Mouse (Mus musculus): ENCODE measurements around the gene Bzw1. TPM values are rescaled to one million over a fixed set of nuclear protein-coding genes. Genes with fewer than 3 reads are reported as not detected.

Bzw1 gene
- polyA plus RNA-seq, 2 experiments, result 112 to 350 TPM

- Histone ChIP-seq H3K9ac (ENCODE audit: low read depth, low read length, severe bottlenecking) (peak overlapping the region; percentile 97), H3K4me2 (replicated peaks; ENCODE audit: low read depth, low read length, severe bottlenecking) (peak overlapping the region; percentile 69), H3K27ac (replicated peaks; ENCODE audit: low read depth, low read length) (peak overlapping the region; percentile 99), H3K9me3 (ENCODE audit: control insufficient read depth, low read length) (no peaks in the 10 kb centered on the region), H3K4me1 (ENCODE audit: control insufficient read depth, insufficient read depth, low read length) (peaks cover 9% of the 10 kb centered on the region), H3K4me3 (replicated peaks; ENCODE audit: low read length) (peak overlapping the region; percentile 84), H3K27me3 (ENCODE audit: control insufficient read depth, insufficient read depth, low read length) (no peaks in the 10 kb centered on the region), H3K36me3 (ENCODE audit: control insufficient read depth, insufficient read depth, low read length) (peaks cover 20% of the 10 kb centered on the region)
- no peak for DNase-seq (ENCODE audit: low spot score)
- TF ChIP-seq POLR2A (IDR thresholded peaks at IDR 0.05; ENCODE audit: borderline replicate concordance, extremely low read depth, insufficient read depth, insufficient read length), result no peak
- 38% methylated on average over 19 of the region's 19 CpGs for WGBS
- ATAC-seq (ENCODE audit: low FRiP score, low read depth), result no peak
Measured at GRCm38 (mm10) chr1:58391421-58392267, 1.1 kb upstream of the Bzw1 start.

GRCm38 (mm10) chr1:58392268-58392651 lies 438 bp upstream of the Bzw1 start:
- under 1% methylated on average over 16 of the region's 16 CpGs for WGBS
- Histone ChIP-seq H3K4me1 (ENCODE audit: control insufficient read depth, insufficient read depth, low read length) (peaks cover 9% of the 10 kb centered on the region), H3K27ac (replicated peaks; ENCODE audit: low read depth, low read length) (peak overlapping the region; percentile 99), H3K4me2 (replicated peaks; ENCODE audit: low read depth, low read length, severe bottlenecking) (peak overlapping the region; percentile 69), H3K9ac (ENCODE audit: low read depth, low read length, severe bottlenecking) (peak overlapping the region; percentile 97), H3K4me3 (replicated peaks; ENCODE audit: low read length) (peak overlapping the region; percentile 84), H3K9me3 (ENCODE audit: control insufficient read depth, low read length) (no peaks in the 10 kb centered on the region), H3K36me3 (ENCODE audit: control insufficient read depth, insufficient read depth, low read length) (peaks cover 26% of the 10 kb centered on the region), H3K27me3 (ENCODE audit: control insufficient read depth, insufficient read depth, low read length) (no peaks in the 10 kb centered on the region)
- TF ChIP-seq POLR2A (IDR thresholded peaks at IDR 0.05; ENCODE audit: borderline replicate concordance, extremely low read depth, insufficient read depth, insufficient read length), result no peak
- DNase-seq (ENCODE audit: low spot score) (peak; percentile 34), ATAC-seq (ENCODE audit: low FRiP score, low read depth) (no peak; the same call in 1 of the 2 replicates)

GRCm38 (mm10) chr1:58393284-58394195 lies 842 bp downstream of the Bzw1 start:
- peaks cover 39% of the 10 kb centered on the region for H3K36me3 ChIP-seq (ENCODE audit: control insufficient read depth, insufficient read depth, low read length)
- peak overlapping the region; percentile 84 for H3K4me3 ChIP-seq (replicated peaks; ENCODE audit: low read length)
- DNase-seq (ENCODE audit: low spot score) (no peak), ATAC-seq (ENCODE audit: low FRiP score, low read depth) (peak; percentile 37)
- H3K9me3 ChIP-seq (ENCODE audit: control insufficient read depth, low read length), result no peaks in the 10 kb centered on the region
- peaks cover 9% of the 10 kb centered on the region for H3K4me1 ChIP-seq (ENCODE audit: control insufficient read depth, insufficient read depth, low read length)
- no peak for TF ChIP-seq POLR2A (IDR thresholded peaks at IDR 0.05; ENCODE audit: borderline replicate concordance, extremely low read depth, insufficient read depth, insufficient read length)
- H3K27ac ChIP-seq (replicated peaks; ENCODE audit: low read depth, low read length), result peak overlapping the region; percentile 99
- H3K9ac ChIP-seq (ENCODE audit: low read depth, low read length, severe bottlenecking), result peak overlapping the region; percentile 97
- peak overlapping the region; percentile 76 for H3K4me2 ChIP-seq (replicated peaks; ENCODE audit: low read depth, low read length, severe bottlenecking)
- 1% methylated on average over 30 of the region's 90 CpGs for WGBS
- no peaks in the 10 kb centered on the region for H3K27me3 ChIP-seq (ENCODE audit: control insufficient read depth, insufficient read depth, low read length)

GRCm38 (mm10) chr1:58395341-58395740 lies 2.6 kb downstream of the Bzw1 start:
- DNase-seq (ENCODE audit: low spot score), result no peak
- Histone ChIP-seq H3K4me2 (replicated peaks; ENCODE audit: low read depth, low read length, severe bottlenecking) (no peak overlapping the region), H3K36me3 (ENCODE audit: control insufficient read depth, insufficient read depth, low read length) (peaks cover 56% of the 10 kb centered on the region), H3K9me3 (ENCODE audit: control insufficient read depth, low read length) (no peaks in the 10 kb centered on the region), H3K4me3 (replicated peaks; ENCODE audit: low read length) (no peak overlapping the region), H3K9ac (ENCODE audit: low read depth, low read length, severe bottlenecking) (no peak overlapping the region), H3K27me3 (ENCODE audit: control insufficient read depth, insufficient read depth, low read length) (no peaks in the 10 kb centered on the region), H3K4me1 (ENCODE audit: control insufficient read depth, insufficient read depth, low read length) (peaks cover 9% of the 10 kb centered on the region), H3K27ac (replicated peaks; ENCODE audit: low read depth, low read length) (no peak overlapping the region)
- no peak for ATAC-seq (ENCODE audit: low FRiP score, low read depth)
- WGBS, result 90% methylated on average over 3 of the region's 3 CpGs
- no peak for TF ChIP-seq POLR2A (IDR thresholded peaks at IDR 0.05; ENCODE audit: borderline replicate concordance, extremely low read depth, insufficient read depth, insufficient read length)

- Histone ChIP-seq H3K4me1 (ENCODE audit: control insufficient read depth, insufficient read depth, low read length) (peaks cover 7% of the 10 kb centered on the region), H3K27ac (replicated peaks; ENCODE audit: low read depth, low read length) (no peak overlapping the region), H3K9ac (ENCODE audit: low read depth, low read length, severe bottlenecking) (no peak overlapping the region), H3K4me2 (replicated peaks; ENCODE audit: low read depth, low read length, severe bottlenecking) (no peak overlapping the region), H3K4me3 (replicated peaks; ENCODE audit: low read length) (no peak overlapping the region), H3K36me3 (ENCODE audit: control insufficient read depth, insufficient read depth, low read length) (peaks cover 65% of the 10 kb centered on the region), H3K27me3 (ENCODE audit: control insufficient read depth, insufficient read depth, low read length) (no peaks in the 10 kb centered on the region), H3K9me3 (ENCODE audit: control insufficient read depth, low read length) (no peaks in the 10 kb centered on the region)
- no peak for TF ChIP-seq POLR2A (IDR thresholded peaks at IDR 0.05; ENCODE audit: borderline replicate concordance, extremely low read depth, insufficient read depth, insufficient read length)
- WGBS, result 93% methylated on average over 1 of the region's 1 CpGs
- ATAC-seq (ENCODE audit: low FRiP score, low read depth), result no peak
- no peak for DNase-seq (ENCODE audit: low spot score)
Measured at GRCm38 (mm10) chr1:58396179-58396578, 3.5 kb downstream of the Bzw1 start.

All from limb, embryonic 14.5 days (tissue).